Mouse (Mus musculus) adrenal gland, postnatal 4 days (tissue): ENCODE results near the gene Cgas. TPM values are rescaled to one million over a fixed set of nuclear protein-coding genes. Genes with fewer than 3 reads are reported as not detected.
"Not testable (repeated sequence)": the region's sequence is repeated elsewhere in the genome, so short reads cannot be mapped to it uniquely, and the experiment has no call there.

Experiments
- DNase-seq, 2 experiments: peaks; one replicate each; pipeline ENCODE4 v3.0.0; 2021 to 2022; ENCODE audit warnings: low spot score in 2 of 2, mixed read lengths in 2 of 2
- long read RNA-seq, 2 experiments: library from polyadenylated mRNA; stranded (forward); transcript quantifications; one replicate each; pipeline ENCODE4 v2.0.0; 2021
- total RNA-seq, 2 experiments: library from RNA; stranded (reverse); gene quantifications; 2 replicates each; pipeline ENCODE4 v1.2.3; 2021

Gene Cgas
- total RNA-seq = 1 to 10 TPM; 1.6 to 1.7 TPM
- long read RNA-seq, experiment 1 = 0 reads
- long read RNA-seq, experiment 2 = 0 reads

DNA sequence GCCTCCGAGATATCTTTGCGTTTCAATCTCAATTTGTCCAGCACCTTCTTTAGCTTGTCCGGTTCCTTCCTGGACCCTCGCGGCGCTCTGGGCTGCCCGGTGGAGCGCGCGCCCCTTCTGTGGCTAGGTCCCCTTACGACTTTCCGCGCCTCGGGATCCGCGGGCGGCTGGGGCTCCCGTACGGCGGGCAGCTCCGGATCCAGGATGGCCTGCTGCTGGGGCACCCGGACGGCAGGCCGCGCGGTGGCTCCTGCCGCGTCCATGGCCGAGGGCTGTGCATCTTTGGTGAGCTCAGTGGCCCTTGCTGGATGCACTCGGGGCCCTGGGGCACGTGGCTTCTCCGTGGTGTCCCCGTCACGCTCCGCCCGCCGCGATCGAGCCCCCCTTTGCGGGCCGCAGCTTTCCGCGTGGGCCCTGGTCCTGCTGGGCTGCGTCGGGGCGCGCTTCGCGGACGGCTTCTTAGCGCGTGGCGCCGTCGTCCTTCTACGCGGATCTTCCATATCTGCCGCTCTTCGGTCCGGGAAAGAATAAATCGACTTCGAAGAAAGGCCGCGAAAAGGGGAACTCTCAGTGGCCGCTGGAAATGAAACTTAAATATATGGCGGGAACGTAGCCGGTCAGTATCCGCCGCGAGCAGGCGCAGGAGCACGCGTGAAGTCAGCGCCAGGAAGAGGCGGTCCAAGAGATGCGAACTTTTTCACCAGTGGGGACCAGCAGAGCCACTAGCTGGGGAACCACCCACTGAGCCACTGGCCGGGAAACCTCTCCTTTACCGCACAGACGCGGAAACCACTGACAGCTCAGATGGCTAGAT, at the start of gene Cgas:
Gene Cgas, minus strand, starts transcription at position 659 of the 814 bp plus-strand sequence.
- DNase-seq = peak; percentile 11 to 12

DNA sequence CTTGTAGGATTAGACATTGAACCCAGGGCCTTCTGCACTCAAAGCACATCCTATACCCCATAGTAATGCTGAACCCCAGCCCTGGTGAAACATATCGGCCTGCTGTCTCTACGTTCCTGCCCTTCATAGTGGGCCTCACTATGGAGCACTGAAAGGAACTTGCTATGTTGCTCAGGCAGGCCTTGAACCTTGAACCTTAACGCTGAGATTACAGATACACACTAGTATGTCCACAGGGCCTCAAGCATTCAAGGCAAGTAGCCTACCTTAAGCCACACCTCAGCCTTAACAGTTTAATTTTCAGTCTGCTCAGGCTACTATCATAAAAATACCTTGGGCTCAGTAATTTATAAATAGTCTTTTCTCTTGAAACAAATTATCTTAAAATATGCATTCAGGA, 49.2 kb upstream of the Cgas start:
- DNase-seq = no peak

DNA sequence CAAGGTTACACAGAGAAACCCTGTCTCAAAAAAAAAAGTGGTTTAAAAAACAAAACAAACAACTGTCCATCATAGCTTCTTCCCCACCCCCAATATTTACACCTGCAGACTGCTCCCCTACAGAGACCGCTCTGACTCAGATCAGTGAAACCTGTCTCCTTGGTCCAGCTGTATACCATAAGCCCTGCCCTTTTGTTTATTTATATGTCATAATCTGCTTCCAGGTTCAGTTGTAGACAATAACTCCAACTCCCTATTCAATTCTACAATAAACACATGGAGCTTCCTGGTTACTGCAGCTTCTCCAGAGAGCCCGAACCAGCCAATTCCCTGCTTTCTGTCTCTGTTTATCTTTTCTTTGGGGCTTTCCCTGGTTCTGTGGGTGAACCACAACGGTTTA, 48.1 kb upstream of the Cgas start:
- no peak for DNase-seq

DNA sequence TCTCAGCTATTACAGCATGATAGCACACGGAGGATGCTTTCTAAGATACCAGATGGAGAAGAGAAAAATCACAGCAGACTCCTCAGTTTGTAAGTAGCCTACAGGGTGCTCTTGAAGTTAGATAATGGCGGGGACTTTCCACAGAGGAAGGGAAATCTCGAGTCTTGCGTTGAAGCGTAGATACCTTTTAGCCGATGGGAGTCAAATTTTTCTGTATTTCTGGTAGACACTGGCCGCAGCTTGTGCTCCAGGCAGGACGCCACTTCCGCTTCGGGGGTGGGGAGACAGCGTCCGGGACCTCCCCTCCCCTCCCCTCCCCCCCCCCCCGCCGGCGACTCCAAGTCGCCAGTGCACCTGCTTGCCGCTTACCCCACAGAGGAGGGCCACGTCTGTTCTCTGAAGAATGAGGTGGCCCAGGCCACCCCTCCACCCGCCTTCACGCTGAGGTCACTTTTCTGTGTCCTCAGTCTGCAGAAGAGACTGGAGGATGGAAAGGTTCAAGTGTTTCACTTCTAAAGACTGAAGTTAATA, 45.9 kb upstream of the Cgas start, which contains the start of gene Eef1a1:
Gene Eef1a1, minus strand, starts transcription at position 262 of the 531 bp plus-strand sequence.
- peak; percentile 16 to 30 for DNase-seq

DNA sequence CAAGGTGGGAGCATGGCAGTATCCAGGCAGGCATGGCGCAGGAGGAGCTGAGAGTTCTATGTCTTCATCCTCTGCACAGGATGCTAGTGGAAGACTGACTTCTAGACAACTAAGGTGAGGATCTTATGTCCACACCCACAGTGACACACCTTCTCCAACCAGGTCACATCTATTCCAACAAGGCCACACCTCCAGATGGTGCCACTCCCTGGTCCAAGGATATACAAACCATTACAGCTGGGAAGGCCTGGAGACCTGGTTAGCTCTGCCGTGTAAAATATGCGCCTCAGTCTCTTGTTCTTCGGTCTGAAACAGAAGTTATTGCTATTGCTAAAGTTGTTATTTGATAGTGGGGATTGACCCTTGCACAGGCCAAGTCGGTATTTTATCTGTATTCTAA, 45.0 kb upstream of the Cgas start:
- not testable (repeated sequence) for DNase-seq

DNA sequence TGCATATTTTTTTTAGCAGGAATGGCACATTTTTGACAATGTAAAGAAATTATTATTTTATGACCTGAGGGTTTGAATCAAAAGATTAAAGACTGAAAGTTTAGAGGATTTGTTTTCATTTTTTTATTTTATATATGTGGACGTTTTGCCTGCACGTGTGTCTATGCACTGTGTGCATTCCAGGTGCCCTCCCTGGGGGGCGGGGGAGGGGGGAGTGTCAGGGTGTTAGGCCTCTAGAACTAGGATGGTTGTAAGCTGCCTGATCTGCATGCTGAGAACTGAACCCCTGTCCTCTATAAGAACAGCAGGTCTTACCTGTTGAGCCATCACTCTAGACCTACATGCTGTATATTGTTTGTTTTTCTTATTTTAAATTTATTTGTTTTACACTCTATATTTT, 41.6 kb upstream of the Cgas start:
- DNase-seq = no peak

DNA sequence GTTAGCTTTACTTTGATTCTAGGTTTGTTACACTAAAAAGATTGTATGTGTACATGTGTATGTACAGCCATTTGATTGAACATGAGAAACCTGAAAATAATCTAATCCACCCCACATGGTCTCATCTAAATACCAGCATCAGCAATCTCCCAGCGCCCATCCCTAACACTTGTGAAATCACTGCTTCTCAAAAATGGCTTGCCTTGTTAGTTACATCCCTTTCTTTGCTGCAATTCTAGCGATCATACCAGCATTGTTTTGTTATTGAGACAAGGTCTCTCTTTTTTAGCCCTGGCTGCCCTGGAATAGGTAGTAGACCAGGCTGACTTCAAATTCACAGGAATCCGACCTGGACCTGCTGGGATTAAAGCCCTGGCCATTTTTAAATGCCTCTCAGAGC, 39.3 kb upstream of the Cgas start:
- DNase-seq = no peak

DNA sequence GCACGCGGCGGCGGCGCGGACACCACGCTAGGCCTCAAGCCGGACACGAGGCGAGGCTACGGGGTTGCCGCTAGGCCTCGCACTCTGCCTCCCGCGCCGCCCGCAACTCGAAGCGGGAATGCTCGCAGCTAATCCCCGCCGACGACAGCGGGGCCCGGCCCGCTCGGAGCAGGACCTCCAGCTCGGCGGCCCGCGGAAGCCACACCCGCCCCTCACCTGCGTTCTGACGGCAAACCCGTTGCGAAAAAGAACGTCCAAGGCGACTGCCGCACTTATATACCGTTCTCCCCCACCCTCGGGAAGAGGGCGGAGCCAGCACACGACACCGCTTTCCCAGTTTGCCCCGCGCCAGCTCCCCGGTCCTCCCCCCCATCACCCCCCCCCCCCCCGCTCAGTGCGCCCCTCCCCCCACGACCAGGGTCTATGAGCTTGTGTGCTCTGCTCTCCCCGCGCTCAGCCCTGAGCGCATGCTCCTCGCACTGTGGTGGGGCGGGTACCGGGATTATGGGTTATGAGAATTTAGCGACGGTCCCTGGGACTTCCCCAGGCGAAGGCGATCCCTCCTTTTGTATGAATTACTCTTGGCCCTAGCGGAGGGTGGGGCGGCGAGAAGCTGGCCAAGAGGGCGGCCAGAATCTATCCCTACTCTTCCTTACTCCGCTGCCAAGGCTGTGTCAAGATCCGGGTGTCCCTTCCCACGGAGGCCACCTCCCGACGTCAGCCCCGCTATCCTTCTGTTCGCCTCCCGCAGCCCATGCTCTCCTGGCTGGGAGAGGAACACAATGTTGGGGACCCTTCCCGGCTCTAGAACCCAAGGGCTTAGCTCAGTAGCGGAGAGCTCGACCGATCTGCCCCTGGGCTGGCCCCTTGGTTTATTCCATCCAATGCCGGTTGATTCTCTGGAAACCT, 38.6 kb upstream of the Cgas start:
- DNase-seq = peak; percentile 91 to 92

DNA sequence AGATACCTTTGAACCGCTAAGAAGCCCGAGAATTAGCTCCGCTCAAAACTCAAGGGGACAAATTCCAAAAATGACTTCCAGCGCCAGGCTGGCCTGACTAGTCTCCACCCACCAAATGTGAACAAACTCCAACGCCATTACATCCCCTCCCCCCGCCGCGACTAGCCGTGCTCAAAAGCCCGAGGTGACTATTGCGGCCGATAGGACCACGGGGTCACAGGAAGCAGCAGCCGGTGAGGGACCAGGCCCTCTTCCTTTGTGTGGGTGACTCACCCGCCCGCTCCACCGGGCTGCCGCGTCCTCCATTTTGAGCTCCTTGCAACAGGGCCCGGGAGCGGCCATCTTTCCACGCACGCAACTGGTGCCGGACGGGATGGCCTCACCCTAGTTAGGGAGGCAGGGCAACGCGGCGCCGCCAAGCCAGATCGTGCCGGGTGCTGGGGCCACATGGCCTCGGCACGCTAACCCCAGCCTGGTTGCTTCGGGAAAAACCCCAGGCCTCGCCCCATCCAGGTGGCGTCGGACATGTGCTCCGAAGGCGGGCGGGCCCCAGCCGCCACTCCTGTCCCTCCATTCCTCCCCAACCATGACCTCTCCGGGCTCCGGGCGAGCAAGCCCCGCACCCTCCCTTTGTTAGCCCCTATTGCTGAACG, 37.8 kb upstream of the Cgas start:
- peak; percentile 55 to 70 for DNase-seq

DNA sequence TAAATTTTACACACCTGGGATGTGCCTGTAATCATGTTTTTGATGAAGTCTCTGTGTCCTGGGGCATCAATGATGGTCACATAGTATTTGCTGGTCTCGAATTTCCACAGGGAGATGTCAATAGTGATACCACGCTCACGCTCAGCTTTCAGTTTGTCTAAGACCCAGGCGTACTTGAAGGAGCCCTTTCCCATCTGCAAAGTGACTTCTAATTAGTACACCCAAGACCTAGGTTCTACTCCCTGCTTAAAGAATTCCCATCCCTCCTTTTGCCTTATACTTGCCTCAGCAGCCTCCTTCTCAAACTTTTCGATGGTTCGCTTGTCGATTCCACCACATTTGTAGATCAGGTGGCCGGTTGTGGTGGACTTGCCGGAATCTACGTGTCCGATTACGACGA, 37.2 kb upstream of the Cgas start:
- not testable (repeated sequence) for DNase-seq

DNA sequence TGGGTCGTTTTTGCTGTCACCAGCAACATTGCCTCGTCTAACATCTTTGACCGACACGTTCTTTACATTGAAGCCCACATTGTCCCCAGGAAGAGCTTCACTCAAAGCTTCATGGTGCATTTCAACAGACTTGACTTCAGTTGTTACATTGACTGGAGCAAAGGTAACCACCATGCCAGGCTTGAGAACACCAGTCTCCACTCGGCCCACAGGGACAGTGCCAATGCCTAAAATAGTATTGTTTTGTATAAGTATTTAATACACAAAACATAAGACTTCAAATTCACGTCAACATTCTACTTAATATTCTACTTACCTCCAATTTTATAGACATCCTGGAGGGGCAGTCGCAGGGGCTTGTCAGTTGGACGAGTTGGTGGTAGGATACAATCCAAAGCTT, 36.3 kb upstream of the Cgas start:
- DNase-seq = not testable (repeated sequence)

DNA sequence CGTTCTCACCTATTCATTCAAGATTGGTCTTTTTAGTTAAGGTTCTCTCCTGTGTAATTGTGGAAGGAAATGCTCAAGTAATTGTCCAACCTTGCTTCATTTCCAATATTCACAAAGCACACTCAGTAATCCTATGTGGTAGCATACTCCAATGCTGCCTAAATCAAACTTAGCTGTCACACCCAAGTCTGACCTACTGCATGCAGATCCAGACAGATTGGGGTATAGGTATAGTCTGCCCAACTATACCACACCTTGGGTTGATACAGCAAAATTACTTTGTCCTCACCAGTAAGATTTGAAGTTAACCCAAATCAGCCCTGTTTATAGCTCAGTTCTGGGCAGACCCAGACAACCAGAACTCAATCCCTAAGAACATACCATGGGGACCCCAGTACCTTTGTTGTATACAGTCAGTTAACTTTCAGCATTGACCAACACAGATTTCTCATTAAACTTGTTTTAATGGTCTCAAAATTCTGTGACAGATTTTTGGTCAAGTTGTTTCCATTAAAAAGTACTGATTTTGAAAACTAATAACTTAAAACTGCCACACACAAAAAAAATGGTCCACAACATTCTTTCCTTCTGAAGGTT, 35.1 kb upstream of the Cgas start:
- DNase-seq = not testable (repeated sequence)

DNA sequence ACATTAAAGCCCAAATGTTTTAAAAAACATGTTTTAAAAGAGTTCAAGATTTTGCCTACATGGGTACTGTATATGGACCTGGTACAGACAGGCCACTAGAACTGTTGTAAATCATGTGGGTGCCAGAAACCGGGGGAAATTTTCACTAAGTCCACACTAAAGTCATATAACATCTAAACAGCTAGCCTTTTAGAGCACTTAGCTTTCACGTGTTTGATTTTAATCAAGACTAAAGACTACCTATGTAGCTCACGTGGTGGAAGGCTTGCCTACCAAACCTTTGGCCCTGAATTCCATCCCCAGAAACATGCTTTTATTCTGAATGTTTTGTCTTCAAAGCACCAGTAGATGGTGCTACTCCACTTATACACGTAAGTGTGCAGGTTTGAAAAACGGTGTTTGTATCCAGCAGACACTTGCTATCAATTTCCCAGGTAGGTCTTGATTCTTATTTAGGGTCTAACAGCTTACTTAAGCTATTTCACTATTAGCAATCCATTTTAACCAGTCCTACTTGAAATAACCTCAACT, 34.0 kb upstream of the Cgas start:
- DNase-seq = no peak

DNA sequence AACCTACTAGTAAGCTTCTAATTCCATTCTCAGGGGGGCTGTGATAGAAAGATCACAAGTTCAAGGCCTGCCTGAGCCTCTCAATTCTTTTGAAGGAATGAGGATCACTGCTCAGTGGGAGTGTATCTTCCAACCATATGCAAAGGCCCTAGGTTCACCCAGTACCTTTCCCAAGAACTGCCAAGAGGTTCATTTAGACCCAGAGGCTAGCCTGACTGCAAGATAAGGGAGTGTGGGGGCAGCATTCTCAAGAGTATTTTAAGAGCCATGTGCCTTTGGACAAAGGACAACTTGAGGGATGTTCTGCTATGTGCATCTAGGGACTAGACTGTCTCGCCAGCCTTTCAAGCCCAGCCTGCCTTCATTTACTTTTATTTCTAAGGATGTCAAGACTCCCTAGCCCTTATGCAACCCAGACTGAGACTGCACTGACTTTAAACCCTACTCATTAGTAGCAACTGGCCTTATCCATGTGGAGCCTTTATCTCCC, 33.5 kb upstream of the Cgas start:
- DNase-seq = no peak

DNA sequence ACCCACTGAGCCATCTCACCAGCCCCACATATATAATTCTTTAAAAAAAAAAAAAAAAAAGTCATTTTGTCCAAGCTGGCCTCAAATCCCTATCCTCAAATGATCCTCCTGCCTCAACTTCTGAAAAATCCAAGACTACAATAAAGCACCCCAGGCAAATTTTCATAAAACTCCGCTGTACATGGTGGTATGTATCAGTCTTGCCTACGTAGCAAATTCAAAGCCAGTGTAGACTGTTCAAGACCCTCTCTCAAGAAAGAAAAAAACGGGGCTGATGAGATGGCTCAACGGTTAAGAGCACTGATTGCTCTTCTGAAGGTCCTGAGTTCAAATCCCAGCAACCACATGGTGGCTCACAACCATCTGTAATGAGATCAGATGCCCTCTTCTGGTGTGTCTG, 32.8 kb upstream of the Cgas start:
- DNase-seq = no peak

DNA sequence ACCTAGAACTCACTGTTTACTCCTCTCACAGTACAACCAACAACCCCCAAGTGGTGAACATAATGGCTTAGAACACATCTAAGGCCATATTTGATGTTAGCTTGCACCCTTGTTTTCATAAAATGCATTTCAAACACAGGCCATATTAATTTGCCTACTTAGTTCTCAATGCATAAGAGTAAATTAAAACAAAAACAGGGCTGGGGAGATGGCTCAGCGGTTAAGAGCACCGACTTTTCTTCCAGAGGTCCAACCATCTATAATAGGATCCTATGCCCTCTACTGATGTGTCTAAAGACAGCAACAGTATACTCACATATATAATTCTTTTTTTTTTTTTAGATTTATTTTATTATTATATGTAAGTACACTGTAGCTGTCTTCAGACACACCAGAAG, 32.3 kb upstream of the Cgas start:
- DNase-seq = no peak

DNA sequence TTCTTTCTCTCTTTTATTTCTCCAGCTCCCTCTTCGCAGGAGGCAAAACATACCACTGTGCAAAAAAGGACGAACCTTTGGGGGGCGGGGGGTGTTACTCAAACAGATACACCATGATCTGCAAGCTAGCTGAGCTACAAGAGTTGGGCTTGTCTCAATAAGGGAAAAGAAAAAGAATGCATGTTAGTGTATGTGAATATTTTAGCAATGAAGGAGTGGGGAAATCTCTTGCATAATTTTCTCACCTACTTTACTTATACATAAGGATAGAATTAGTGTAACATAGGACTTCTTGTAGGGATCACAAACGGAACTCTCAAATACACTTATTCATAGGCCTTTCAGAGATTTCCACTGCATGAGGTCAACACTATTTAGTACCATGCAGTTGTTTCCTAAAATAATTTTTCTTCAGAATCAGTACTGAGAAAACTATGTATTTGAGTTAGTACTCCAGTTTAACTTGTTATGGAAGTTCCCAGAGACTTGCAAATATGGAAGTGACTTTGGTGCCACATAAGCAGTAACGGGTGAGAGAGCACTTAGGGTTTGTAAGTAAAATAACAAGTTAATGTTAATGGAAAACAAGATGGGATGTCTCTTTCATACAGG, 31.8 kb upstream of the Cgas start:
- no peak for DNase-seq

DNA sequence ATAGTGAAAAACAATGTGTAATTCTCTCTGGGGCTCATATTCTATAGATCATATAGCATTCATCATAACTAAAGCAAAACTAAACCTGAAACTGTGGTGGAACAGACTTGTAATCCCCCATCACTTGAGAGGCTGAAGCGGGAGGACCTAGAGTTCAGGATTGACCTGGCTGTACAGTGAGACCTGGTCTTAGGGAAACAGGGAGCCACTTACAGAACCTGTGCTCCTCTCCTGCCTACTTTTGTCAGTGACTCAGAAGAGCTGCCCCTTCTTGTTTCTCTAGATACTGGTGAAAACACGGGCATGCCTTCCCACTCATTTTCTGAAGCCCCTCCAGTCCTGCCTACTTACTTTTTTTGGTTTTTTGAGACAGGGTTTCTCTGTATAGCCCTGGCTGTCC, 31.2 kb upstream of the Cgas start:
- no peak for DNase-seq

DNA sequence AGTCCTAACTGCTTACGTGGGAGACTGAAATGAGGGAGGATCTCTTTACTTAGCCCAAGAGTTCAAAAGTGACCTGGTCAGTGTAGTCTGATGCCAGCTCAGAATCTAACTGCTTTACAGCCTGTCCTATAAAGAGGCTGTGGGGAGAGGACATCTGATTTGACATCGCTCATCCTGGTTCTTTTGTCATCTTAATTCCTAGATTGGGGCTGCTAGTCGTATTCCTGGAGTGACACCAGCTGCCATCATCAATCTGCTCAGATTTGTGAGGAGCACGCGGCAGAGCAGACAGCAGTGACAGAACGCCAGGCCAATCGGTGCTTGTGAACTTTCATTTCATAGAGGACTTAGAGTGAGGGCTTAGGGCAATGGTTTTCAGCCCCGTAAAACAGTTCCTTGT, 30.6 kb upstream of the Cgas start:
- DNase-seq = no peak

DNA sequence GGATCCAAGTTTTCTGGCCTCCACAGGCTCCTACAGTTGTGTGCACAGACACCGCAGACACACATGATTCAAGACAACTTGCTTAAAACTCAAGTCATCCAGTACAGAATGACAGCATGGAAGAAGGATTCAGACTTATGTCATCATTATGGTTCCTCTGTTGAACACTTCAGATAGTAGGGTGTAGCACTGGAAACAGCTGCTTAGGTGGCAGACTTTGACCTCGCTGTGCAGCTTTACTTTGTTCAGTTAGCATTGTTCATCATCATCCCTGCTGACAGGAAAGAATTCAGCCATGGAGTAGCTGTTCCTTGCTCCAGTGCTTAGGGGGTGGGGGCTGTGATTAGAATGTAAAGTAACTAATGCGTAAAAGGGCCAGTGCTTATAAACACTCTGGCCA, 22.7 kb upstream of the Cgas start:
- DNase-seq = no peak
